Mouse (Mus musculus): ENCODE data around the gene Hp.
A peak's percentile ranks its signal among the peaks of the same experiment; 100 is the strongest.

Gene Hp

DNA sequence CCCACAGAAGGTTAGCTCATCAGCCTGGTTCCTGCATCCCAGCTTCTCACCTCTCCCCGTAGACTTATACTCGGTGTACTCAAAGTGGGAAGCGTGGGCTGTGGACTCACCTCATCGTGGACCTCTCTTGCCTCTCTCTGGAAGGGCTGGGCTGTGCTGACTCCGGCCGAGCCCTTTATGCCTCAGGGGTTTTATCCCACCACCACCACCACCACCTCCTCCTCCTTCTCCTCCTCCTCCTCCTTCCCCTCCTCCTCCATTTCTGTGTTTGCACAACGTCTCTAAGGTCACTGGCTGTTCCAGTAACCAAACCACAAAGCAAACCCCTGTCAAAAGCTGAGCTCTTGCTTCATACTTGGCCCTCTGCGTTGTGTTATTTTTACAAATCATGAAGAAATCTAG lies at the start of gene Hp:
Gene Hp, minus strand, starts transcription at position 273 of the 402 bp plus-strand sequence.
- DNase-seq: peak; percentile 46

DNA sequence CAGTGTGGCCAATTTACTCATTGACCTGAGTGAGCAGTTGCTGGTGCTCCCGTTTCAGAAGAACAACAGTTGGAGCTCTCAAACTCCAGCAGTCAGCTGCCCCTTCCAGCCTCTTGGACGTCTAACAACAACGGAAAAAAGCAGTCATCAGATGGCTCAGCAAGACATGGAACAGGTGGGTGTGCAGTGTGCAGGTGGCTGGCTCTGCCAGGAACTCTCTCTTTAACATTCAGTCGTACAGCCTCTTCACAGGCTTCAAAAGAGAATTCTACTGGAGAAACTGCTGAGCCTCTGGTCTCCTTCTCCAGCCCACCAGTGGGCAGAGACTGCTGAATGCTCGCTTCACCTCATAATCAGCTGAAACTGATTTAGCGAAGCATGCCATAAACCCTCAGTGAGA lies 49.7 kb upstream of the Hp start:
- no peak for DNase-seq

DNA sequence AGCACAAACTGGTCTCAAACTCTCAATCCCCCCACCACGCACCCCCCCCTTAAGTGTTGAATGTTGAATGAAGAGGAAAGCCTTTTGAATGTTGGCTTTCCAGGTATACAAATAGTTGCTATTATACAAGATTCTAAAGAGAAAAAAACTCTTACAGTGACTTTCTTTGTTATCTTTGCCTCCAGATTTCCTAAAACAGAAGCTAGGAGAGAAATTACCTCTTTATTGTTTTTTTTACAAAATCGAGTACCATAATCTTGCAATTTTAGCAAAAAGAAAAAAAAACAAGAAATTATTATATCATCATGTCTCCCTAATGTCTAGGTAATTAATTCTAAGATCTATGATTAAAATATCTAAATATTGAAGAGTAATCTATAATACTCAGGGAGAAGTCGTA lies 36.6 kb upstream of the Hp start:
- DNase-seq: no peak

DNA sequence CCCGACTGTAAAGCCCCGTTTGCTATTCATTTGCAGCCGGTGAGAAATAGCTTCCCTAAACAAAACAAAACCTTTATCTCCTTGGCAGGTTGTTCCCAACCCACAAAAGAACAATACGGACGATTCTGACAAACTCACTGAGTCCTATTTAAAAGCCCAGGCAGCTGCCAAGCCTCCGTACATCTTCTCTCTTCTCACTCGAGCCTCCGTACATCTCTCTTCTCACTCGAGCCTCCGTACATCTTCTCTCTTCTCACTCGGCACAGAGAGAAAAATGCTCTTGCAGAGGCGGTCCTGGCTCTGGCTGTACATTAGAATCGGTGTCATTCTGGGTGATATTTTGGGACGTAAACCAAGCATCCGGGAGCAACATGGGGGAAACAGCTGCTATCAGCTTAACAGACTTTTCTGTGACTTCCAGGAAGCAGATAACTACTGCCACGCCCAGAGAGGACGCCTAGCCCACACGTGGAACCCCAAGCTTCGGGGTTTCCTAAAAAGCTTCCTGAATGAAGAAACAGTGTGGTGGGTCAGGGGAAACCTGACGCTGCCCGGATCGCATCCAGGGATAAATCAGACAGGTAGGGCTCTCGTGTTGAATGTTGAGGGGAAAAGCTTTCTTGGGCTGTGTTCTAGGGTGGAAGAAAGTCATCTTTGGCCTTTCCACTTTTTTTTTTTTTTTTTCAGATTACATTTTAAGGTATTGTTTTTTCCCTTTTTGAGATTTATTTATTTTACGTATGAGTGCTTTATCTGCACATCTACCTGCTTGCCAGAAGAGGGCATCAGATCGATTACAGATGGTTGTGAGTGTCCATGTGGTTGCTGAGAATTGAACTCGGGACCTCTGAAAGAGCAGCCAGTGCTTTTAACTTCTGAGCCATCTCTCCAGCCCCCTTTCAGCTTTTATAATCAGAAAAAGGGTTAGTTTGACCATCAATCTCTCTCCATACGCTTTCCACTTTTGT lies 35.6 kb upstream of the Hp start, which contains the start of gene Pkd1l3:
Gene Pkd1l3, plus strand, starts transcription at position 275 of the 968 bp plus-strand sequence.
- DNase-seq: no peak

DNA sequence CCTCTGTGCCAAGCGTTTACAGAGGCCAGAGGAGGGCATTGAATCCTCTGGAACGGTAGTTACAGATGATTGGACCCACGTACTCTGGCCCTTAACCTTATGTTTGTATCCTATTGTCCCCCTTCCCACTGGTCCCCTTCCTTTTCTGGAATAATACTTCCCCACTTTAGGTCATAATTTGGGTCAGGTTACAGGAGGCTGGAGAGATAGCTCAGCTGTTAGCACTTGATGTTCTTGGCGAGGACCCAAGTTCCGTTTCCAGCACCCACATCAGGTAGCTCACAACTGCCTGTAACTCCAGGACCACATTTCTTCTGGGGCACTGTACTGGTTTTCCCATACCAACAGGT lies 30.2 kb upstream of the Hp start:
- no peak for DNase-seq

DNA sequence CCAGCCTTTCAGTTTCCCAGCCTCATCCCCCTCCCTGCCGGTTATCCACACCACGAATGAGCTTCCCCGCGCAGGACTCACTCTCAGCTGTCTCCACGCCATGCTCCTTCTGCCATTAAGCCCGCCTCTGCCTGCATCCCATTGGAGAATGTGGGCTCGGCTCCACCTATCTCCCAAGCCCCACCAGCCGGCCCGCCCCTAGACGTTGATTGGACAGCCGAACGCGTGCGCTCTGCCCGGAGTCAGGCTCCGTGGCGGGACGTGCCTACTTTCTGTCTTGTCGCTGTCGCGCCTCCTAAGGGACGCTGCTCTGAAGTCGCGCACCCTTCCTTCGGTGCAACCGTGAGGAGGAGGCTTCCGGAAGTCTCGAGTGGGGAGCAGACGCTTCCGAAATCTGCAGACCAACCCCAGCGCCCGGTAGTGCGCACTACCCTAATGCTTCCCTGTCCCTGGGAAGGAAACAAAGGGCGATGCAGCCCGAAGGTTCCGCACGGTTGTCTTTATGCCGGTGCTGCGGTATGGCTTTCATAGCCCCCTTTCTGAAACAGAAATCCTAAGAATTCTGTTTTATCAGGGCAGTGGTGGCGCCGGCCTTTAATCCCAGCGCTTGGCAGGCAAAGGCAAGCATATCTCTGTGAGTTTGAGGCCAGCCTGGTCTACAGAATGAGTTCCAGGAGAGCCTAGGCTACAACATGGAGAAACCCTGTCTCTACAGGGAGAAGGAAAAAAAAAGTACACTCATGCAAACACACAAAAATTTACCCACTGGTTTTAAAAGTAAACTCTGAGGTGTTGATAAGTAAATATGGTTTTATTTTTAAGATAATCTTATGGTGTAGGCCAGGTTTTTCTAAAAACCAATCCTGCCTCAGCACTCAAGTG lies 29.5 kb upstream of the Hp start, which contains the start of gene Dhodh:
Gene Dhodh, minus strand, starts transcription at position 403 of the 882 bp plus-strand sequence.
- peak; percentile 95 for DNase-seq

DNA sequence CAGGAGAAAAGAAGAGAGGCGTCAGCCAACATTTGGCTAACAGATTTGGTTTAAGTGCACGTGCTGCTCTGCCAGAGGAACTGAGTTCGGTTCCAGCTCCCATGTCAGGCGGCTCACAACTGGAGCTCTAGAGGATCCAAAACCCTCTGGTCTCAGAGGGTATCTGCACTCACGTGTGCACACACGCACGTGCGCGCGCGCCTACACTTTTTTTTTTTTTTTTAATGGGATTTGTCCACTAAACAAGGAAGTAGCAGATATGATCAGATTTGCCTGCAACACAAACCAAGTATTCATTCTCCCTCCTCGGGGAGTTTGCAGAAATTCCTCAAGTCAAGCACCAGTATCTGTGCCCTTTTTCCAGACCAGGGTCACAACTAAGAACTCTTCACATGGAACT lies 28.7 kb upstream of the Hp start:
- no peak for DNase-seq

DNA sequence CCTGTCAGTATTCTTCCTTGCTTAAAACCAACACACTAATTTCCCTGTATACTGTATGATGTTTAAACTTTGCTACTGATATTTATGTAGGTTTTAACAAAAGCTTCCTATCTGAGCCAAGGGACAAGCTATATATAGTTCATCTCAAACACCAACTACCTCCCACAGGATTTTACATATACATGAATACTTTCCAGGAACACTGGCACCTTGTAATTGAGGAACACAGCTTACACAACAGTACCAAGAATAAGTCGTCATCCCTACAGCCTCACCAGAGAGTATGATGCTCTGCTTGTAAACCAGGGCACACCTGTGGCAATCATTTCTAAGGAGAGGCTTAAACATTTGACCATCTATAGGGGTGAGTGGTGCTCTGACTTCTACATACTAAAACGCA lies 27.8 kb upstream of the Hp start:
- DNase-seq: no peak

DNA sequence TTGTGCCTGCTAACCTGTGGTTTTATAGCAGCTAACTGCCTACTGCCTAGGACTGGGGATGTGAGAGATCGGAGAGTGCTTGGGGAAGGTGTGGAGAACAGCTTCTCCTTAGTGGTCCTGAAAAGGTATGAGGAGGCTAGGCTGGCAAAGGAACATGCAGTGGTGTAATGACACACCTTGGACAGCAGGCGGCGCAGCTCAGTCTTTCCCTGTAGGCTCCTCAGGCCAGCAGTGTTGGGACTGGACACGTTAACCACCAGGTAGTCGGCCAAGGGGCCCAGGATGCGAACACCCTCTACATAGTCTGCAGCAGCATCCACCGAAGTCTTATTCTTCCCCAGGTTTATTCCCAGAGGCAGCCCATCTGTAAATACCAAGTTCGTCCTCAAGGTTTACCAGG lies 16.9 kb upstream of the Hp start:
- peak; percentile 67 for DNase-seq

DNA sequence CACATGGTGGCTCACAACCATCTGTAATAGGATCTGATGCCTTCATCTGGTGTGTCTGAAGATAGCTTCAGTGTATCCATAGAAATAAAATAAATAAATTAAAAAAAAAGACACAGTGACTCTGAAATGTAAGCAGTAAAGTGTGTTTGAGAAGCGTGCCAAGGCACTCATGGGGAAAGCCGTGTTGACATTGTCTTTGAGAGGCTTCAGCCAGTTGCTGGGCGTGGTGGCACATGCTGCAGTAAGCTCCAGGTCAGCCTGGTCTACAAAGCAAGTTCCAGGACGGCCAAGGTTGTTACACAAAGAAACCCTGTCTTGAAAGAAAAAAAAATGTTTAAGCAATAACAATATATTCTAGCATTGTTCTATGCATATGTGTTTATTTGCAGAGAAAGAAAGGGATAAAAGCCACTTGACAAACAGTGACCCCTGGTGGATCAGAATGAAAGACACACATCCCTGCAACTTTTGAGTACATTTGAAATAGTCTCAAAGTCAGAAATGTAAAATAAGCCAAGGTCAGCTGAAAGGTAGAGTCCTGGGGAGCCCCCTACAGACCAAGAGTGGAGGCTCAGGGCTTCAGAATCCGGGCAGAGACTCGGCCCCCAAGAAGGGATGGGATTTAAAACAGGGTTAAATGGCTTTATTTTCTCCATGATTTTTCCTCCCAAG lies 14.3 kb upstream of the Hp start:
- DNase-seq: peak; percentile 33

DNA sequence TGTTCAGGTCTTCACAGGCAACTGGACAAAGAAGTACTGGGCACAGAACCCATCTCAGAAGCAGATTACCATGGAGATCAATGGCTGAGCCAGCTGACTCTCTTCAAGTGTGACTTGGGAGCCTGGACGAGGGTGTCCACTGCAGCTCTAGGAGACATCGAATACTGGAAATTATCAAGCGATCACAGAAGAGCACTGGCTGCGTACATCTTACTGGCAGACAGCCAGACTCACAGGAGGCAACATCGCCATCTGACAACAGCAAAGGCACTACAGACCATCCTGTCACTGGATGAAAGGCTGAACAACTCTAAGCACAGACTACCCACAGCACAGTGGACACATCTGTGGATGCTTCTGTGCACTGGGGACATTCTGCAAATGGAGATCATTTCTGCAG lies 13.2 kb upstream of the Hp start:
- DNase-seq: no peak

DNA sequence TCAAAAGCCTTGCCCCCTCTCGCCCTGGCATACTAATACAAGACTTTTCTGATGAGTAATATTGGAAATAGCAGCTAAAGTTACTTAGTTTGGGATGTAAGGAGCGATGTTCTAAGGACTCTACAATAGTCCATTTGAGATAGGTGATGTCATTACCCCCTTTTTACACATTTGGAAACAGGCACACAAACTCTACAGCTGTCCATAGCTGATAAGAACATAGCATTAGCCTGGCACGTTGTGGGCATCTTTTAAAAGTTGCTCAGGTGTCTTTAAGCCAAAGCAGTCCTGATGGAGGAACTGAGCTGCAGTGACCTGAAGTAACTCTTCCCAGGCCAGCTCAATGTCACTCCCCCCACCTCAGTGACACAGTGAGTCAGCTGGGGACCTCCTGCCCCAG lies 12.4 kb upstream of the Hp start:
- no peak for DNase-seq

DNA sequence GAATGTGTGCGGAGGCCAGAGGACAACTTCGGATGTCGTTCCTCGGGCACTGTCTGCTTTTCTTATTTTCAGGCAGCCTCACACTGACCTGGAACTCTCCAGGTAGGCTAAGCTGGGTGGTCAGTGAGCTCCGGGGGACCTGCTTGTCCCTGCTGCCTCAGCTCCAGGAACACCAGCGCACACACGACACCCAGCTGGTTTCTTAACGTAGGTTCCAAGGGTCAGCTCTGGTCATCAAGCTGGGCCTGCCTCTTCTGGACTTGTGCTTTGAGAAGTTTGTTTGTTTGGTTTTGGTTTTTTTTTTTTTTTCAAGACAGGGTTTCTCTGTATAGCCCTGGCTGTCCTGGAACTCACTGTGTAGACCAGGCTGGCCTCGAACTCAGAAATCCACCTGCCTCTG lies 11.9 kb upstream of the Hp start:
- DNase-seq: no peak

DNA sequence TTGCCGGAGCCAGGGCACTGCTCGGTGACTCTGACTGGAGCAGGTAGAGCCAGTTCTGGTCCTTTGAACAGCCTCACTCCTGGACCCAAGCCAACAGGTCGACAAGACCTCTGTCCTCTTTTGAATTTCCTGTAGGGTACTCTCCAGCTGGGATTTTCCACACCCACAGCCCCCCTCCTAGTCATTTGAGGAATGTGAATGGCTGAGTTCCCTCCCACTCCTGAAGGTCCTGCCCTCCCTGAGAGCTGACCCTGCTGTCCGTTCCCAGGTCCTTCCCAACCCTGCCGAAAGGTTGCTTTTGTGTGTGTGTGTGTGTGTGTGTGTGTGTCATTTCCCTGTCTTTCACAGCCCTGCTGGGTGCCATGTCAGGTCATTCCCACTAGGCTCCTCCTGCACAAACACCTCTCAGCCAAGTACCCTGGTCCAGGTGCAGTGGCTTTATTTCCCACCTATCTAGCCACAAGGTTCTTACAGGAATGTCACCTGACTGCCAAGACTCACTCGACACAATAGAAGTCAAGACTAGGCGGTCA lies 8.1 kb upstream of the Hp start:
- peak; percentile 80 for DNase-seq

DNA sequence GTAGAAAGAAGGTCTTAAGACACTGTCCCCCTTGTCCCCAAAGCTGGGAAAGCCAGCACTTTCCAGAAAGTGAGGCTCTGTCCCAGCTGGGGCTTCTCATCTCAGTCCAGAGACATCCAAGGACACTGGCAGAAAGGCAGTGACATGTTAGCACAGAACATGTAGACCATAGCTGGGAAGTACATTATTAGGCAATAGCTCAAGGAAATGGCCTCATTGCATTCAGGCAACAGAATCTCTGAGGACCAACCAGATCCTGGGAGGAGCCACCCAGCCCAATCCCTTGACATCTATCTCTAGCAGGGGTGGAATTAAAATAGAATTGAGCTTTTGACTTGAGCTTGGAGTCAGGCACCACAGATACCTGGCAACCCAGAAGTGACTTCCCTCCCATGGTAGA lies 6.7 kb upstream of the Hp start:
- DNase-seq: no peak

DNA sequence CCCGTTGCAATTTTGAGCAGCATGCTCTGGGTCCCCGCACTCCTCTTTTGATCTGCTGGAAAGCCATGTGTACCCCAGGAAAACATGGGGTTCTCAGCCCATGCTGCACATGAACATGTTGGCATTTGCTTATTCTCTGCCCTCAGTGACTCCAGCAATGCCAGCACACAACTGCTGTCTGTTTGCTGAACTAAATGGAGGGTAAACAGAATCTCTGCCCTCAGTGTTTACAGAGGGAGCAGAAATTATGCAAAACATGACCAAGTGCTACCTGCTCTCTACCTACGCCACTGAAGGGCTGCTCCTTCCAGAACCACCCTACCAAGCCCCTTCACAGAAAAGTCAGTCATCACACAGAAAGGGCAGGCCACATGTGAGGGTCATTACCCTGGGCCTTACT lies 5.9 kb upstream of the Hp start:
- DNase-seq: no peak

DNA sequence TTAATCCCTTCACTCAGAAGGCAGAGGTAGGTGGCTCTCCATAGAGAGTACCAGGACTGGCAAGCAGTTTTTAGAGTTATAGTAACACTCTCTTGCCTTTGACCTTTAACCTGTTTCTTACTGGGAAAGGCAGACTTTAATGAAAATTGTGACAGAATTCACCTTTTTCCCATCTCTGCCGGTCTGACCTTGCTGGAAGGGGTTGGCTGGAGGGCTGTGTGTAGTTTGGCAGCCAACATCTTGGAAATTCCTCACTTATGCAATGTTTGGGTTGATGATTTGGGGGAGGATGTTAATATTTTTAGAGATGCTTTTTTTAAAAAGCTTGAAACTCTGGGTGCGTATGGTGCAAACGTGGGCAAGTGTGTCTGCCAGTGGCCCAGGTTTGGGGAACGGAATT lies 5.3 kb upstream of the Hp start:
- no peak for DNase-seq

DNA sequence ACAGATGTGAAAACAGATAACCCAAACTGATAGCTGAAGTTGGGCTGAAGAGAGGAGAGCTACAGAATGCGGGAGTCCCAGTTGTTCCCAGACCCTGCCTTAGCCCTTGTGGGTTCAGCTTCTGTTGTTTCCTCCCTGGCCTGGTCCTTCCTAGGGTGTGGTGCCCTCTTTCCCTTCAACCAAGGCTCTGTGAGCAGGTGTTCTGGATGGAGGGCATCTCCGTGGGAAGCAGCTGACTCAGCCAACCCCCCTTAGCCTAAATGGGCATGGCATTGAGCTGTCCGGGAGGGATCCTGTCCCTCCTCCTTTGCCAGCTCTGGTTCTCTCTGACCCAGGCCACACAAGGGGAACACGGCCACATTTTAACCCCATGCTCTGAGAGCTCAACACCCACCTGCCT lies 2.7 kb downstream of the Hp start:
- no peak for DNase-seq

DNA sequence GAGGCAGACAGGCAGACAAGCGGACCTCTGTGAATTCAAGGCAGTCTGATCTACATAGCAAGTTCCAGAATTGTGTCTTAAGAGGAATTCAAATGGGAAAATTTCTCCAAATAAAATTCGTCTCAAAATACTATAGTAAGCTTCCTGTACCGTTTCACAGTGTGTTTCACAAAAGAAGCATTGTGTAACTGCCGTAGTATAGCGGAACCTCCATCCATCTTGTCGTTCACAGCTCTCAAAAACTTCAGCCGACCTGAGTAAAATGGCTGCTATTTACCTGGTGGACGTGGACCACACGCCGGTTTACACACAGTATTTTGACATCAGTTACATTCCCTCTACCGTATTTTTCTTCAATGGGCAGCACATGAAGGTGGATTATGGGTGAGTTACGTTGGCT lies 7.8 kb downstream of the Hp start:
- no peak for DNase-seq

DNA sequence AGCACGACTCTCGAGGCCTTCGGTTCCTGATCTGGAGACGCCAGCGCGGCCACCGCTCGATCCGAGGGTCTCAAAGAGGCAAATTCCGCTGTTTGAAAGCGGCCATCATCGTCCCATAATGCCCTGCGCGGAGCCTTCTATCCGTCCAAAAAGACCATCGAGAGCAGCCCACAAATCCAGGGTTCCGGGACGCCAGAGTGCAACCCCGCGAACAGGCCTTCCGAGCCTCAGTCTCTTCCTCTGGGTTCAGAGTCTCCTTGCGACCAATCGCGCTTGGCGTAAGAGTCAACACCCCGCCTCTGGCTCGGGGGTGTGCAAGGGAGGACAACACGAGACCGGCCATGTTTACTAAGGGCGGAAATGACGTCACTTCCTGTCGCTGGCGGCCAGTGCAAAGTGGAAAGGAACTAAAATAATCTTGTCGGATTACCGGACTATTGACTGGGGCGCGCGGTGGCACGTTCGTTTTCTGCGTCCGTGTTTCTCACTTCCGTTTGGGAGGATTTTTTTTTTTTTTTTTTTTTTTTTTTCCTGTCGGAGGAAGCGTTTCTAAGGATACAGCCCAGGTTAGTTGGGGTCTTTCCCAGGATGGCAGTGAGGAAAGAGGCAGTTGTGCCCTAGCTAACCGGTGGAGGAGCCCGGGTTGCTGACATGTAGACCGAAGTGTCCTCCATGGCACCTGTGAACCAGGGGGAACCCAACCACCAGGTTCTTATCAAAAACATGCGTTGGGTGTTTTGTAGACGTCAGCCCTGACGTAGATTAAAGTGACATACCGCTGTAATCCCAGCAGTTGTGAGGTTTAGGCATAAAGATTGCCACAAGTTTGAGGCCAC lies 13.3 kb downstream of the Hp start, which contains the start of the genes Dhx38 and Txnl4b:
Gene Dhx38, minus strand, starts transcription at position 364 of the 836 bp plus-strand sequence.
Gene Txnl4b, plus strand, starts transcription at position 395 of the 836 bp plus-strand sequence.
- DNase-seq: peak; percentile 99

DNA sequence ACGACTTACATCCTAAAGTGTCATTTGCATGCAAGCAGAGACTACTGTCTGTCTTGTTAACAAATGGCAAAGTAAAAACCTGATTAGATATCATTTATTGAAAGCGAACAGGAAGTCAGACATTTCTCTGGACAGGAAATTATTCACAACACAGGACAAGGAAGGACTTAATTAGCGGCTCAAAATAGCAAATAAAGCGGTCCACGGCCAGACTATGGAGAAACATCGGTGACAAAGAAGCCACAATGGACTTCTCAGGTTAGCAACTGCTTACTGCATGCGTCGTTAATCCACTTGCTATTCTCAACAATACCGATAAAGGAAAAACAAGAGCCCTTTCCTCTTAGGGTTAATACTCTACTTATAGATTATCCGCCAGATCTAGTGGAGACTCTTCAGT lies 14.2 kb downstream of the Hp start:
- no peak for DNase-seq

DNA sequence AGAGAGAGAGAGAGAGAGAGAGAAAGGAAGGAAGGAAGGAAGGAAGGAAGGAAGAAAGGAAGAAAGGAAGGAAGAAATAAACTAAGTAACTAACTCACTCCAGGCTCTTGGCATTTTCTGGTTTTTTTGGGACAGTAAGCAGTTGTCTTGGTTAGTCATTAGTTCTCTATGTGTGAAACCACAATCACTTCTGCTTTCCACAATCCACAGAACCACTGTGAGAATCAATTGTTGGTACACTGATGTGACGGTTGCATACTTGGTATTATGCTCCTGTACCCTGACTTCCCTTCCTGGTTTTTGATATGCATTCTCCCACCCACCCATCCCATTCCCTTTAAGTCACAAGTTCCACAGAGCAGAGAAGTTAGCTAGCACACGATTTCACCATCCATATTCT lies 15.1 kb downstream of the Hp start:
- no peak for DNase-seq
